Mouse (Mus musculus): ENCODE measurements at regions not wholly inside any gene's neighbourhood (a gene's known extent, or its start where the extent isn't known, plus 50 kb on each side); places are given as distances from the start of the nearest gene placed in this dataset.
"Not testable (repeated sequence)": the region's sequence is repeated elsewhere in the genome, so short reads cannot be mapped to it uniquely, and the experiment has no call there.

- no peak for DNase-seq
Measured at GRCm38 (mm10) chr4:4333472-4334123, 256.3 kb upstream of the Sdr16c6 start.

- DNase-seq = no peak
Measured at GRCm38 (mm10) chr4:4331105-4331504, 253.8 kb upstream of the Sdr16c6 start.

DNA sequence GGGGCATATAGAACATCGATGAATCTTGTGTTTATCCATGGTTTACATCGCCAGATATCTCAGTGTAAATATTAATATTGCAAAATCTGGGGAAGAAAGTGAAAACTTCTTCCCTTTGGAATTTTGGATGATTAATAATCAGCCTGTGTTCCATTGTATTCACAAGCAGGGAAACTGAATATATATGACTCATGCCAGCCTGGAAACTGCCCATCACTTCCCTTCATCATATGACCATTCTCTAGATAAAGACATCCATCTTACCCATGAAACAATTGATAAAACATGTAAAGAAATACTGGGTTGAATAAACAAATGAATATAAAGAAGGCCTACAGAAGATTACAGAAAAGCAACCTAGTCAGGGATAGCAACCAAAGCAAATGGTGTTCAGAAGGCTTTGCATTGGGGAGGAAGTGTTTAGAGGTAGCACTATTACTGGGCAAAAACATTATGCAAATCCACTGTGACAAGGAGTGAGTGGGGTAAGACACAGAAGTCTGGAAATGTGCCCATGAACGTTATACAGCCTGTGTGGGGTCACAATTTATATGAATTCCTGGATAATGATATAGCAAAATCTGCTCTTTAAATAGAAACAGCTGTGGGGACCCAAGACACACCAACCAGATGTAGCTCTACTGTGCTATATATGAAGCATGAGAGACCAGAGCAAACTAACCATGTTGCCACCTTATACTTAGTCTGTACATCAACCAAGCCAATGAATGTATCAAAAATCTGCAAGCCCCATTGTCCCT is 238.5 kb upstream of the Sdr16c6 start:
- DNase-seq = no peak

GRCm38 (mm10) chr4:4311496-4311895 is 234.2 kb upstream of the Sdr16c6 start:
- no peak for DNase-seq

DNA sequence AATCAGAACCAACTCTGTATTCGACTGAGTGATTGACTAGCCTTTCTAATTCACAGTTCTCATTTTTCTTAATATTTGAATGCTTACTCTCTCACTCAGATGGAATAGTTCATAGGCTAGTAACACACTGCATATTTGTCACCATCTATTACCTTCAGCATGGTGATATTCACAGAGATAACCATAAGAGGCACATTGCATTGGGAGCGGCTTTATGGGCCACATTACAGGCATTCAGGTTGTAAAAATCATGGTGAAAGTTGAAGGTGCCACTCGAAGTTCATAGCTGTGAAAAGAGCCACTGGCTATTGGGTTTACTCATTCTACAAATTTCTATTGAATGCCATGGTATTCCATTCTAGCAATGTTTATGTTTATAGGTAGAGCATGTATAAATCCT is 229.6 kb upstream of the Sdr16c6 start:
- DNase-seq = no peak

- no peak for DNase-seq
Measured at GRCm38 (mm10) chr4:4305740-4306249, 228.5 kb upstream of the Sdr16c6 start.

GRCm38 (mm10) chr4:4304666-4305065 is 227.3 kb upstream of the Sdr16c6 start:
- no peak for DNase-seq

- DNase-seq = no peak
Measured at GRCm38 (mm10) chr4:4300189-4300879, 223.0 kb upstream of the Sdr16c6 start.

DNA sequence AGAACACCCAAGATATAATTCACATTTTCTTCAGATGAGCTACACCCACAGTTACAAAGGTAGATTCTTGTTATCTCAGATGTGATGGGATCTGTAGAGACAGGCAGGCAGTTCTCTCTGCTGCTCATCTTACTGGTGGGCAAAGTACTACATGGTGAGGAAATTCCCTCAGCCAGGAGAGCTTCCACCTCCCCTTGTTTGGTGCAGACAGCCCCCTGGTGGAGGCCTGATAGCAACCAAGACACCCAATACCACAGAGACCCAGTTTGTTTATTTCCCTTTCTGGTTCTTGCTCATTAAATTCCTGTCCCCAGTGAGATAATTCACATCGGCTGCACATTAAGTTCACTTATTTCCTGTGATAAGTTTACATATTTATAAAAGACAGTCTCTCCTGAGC is 222.3 kb upstream of the Sdr16c6 start:
- peak; percentile 34 for DNase-seq

GRCm38 (mm10) chr4:4249601-4250000 is 172.3 kb upstream of the Sdr16c6 start:
- DNase-seq = no peak

DNA sequence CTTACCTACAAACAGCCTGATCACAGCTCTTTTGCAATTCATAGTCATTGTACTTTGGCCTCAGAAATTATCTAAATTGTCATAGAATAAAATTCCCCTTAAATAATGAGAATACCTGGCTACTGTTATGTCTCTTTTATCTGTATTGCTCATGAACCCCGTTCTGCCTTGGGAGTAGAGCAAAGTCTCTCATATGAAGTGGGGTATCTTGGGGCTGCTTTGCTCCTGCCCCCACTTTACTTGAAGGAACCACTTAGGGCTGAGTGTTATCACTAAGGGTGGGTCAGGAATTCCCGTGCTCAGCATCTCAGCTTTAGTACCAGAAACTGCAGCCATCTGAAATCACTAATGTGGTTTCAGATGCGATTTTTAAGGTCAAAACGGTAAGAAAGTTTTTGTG is 170.3 kb upstream of the Sdr16c6 start:
- no peak for DNase-seq

DNA sequence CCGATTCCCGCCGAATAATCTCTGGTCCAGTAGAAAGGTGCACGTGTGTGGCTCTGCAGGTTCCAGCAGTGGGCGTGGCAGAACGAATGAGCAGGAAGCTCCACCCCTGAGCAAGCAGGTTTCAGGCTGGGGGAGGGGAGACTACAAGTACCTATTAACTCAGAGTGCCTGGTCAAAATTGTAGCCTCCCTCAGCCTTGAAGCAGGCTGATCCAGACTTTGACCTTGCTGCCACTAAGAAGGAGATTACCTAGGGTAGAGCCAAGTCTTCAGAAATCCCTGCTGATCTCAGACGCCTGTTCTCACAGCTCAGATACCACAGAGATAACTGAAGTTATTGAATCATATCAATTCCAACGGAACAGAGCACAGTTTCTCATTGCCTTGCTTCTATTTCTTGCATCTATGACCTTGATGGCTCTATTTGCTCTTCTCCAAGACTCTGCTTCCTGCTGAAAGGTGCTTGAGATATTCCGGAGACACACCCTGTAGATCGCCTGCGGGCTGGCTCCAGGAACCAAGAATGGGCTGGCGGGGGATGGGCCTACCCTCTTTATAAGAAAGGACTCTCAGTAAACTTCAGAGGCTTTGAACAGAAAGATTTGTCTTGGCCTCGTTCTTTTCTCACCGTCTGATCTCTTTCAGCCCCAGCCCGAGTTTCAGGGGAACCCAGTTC is 165.1 kb upstream of the Sdr16c6 start:
- not testable (repeated sequence) for DNase-seq

- no peak for DNase-seq
Measured at GRCm38 (mm10) chr4:4226209-4226608, 148.9 kb upstream of the Sdr16c6 start.

- DNase-seq = no peak
Measured at GRCm38 (mm10) chr4:4219701-4220100, 142.4 kb upstream of the Sdr16c6 start.

GRCm38 (mm10) chr4:4211892-4212291 is 134.6 kb upstream of the Sdr16c6 start:
- no peak for DNase-seq

GRCm38 (mm10) chr4:4205158-4205557 is 127.8 kb upstream of the Sdr16c6 start:
- no peak for DNase-seq

GRCm38 (mm10) chr4:4199309-4199708 is 122.0 kb upstream of the Sdr16c6 start:
- no peak for DNase-seq

- DNase-seq = peak; percentile 29
Measured at GRCm38 (mm10) chr4:4195834-4196233, 118.5 kb upstream of the Sdr16c6 start.

- no peak for DNase-seq
Measured at GRCm38 (mm10) chr4:4195250-4195649, 117.9 kb upstream of the Sdr16c6 start.

Data from kidney, postnatal 10 days (tissue).